Mouse (Mus musculus) C2C12 (cell line): ENCODE results near the gene Wwox. TPM values are rescaled to one million over a fixed set of nuclear protein-coding genes. Genes with fewer than 3 reads are reported as not detected.

Experiments
- H3K27me3 ChIP-seq: one replicate; pipeline ENCODE4 v1.6.1; 2011; ENCODE audit not compliant: control insufficient read depth, insufficient read depth, insufficient read length
- H3K36me3 ChIP-seq: one replicate; pipeline ENCODE4 v1.6.1; 2011; ENCODE audit not compliant: control insufficient read depth, insufficient read depth
- H3K4me3 ChIP-seq: one replicate; pipeline ENCODE4 v1.5.1; 2011; ENCODE audit warnings: mild to moderate bottlenecking, control low read depth; ENCODE audit not compliant: poor library complexity, insufficient read depth, severe bottlenecking
- H3K79me2 ChIP-seq: one replicate; pipeline ENCODE4 v1.6.1; 2011; ENCODE audit not compliant: control insufficient read depth, insufficient read depth
- H3K79me3 ChIP-seq: one replicate; pipeline ENCODE4 v1.6.1; 2011; ENCODE audit warnings: low read depth, control low read depth
- H3ac ChIP-seq: one replicate; pipeline ENCODE3; 2011; ENCODE audit warnings: low read depth; ENCODE audit not compliant: control insufficient read depth, insufficient read length
- CEBPB ChIP-seq: IDR thresholded peaks from one replicate; pipeline ENCODE4 v1.6.1; 2011; ENCODE audit warnings: low read depth, mild to moderate bottlenecking, control low read depth, moderate library complexity
- CTCF ChIP-seq: IDR thresholded peaks from one replicate; pipeline ENCODE4 v1.5.1; 2011; ENCODE audit not compliant: control insufficient read depth, insufficient read depth, insufficient read length
- FOSL1 ChIP-seq: IDR thresholded peaks from one replicate; pipeline ENCODE4 v1.8.0; 2011; ENCODE audit warnings: mild to moderate bottlenecking, low read length; ENCODE audit not compliant: poor library complexity, insufficient read depth, severe bottlenecking
- MAX ChIP-seq: IDR thresholded peaks from one replicate; pipeline ENCODE4 v1.6.1; 2011; ENCODE audit warnings: mild to moderate bottlenecking, control low read depth
- MYOD1 ChIP-seq: IDR thresholded peaks from one replicate; pipeline ENCODE4 v1.6.1; 2011; ENCODE audit warnings: low read depth; ENCODE audit not compliant: control insufficient read depth, insufficient read length
- MYOG ChIP-seq: IDR thresholded peaks from one replicate; pipeline ENCODE4 v1.6.1; 2011; ENCODE audit not compliant: control insufficient read depth, insufficient read length; ENCODE audit errors: extremely low read depth
- USF1 ChIP-seq: IDR thresholded peaks from one replicate; pipeline ENCODE4 v1.6.1; 2011; ENCODE audit warnings: low read depth, mild to moderate bottlenecking, control low read depth, moderate library complexity
- polyA plus RNA-seq: library from polyadenylated mRNA; unstranded; fragments of >200 nt; fragmentation: generic; extraction: Trizol; gene quantifications from one replicate; pipeline ENCODE4 v1.2.1, GENCODE M21; 2012; ENCODE audit warnings: missing spikeins

Wwox gene
- polyA plus RNA-seq, 1 experiment, result 3.7 TPM

DNA sequence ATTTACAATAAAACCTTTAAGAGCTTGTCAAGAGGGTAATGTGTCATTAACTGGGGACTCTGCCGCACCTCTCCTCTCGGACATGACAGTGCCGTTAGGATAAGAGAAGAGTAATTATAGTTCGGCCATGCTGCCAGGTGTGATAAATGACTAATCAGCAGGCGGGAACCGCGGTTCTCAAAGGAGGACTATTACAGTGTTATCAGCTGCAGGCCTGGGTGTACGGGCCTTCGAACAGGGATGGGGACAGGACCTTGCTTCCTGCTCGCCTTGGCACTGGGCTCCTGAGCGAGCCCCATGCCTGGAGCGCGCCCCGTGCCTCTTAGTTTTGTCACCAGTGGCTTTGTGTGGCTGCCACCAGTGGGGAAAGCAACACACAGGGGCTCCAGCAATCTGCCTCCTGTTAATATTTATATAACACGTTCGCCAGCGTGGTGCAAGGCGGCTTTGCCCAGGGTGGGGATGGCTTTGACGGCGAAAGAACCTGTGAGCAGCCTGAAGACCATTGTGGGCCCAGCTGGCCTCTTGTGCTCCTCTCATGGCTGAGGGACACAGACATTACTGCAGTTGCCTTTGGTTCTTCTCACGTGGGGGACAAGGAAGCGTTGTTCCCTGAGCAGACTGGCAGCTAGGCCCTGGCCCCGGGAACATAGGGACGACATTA is 711.1 kb downstream of the Wwox start:
- no peak overlapping the region for H3K4me3 ChIP-seq
- TF ChIP-seq MYOD1 (no peak), MYOG (no peak), MAX (no peak), CTCF (no peak), USF1 (no peak), FOSL1 (no peak), CEBPB (no peak)
- no peaks in the 10 kb centered on the region for H3K36me3 ChIP-seq
- no peak overlapping the region for H3ac ChIP-seq
- H3K79me3 ChIP-seq, result no peaks in the 10 kb centered on the region
- H3K27me3 ChIP-seq, result no peaks in the 10 kb centered on the region
- no peaks in the 10 kb centered on the region for H3K79me2 ChIP-seq

DNA sequence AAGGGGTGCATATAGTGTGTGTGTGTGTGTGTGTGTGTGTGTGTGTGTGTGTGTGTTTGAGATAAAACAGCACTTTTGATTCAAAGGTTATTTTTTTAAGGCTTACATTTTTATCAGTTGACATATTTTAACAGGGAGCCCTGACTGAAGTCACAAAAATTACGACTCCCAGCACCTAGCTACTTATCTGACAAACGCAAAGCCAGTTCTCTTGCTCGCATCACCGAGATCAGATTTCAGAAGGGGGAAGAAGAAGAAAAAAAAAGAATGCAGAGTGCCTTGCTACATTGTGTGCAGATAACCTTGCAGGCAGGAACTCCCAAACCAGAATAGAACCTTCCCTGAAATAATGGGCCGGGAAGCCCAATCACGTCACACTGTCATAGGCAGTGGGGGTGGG is 712.0 kb downstream of the Wwox start:
- H3K79me3 ChIP-seq, result no peaks in the 10 kb centered on the region
- TF ChIP-seq CEBPB (no peak), MYOD1 (no peak)
- H3K79me2 ChIP-seq, result no peaks in the 10 kb centered on the region
- no peaks in the 10 kb centered on the region for H3K36me3 ChIP-seq
- no peak overlapping the region for H3K4me3 ChIP-seq
- no peaks in the 10 kb centered on the region for H3K27me3 ChIP-seq
- no peak overlapping the region for H3ac ChIP-seq

DNA sequence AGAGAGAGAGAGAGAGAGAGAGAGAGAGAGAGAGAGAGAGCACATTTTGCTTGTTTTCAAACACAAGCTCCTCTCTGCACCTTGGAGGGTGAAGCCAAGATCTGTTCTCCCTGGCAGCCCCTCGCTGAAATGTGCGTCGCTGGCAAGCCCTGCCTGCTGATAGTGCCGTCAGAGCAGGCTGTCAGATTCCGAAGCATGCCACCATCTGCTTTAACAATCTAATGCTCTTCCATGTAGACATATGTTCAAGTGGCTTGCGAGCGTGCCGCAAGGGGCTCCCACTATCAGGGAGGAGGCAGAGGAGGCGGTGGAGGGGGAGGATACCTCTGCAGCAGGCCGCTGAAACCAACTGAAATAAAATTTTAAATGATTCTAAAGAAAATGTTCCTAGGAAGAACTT is 714.6 kb downstream of the Wwox start:
- H3K36me3 ChIP-seq, result no peaks in the 10 kb centered on the region

GRCm38 (mm10) chr8:115156142-115156541 is 716.7 kb downstream of the Wwox start:
- Histone ChIP-seq H3K79me3 (no peaks in the 10 kb centered on the region), H3ac (no peak overlapping the region), H3K79me2 (no peaks in the 10 kb centered on the region), H3K36me3 (no peaks in the 10 kb centered on the region), H3K4me3 (no peak overlapping the region), H3K27me3 (no peaks in the 10 kb centered on the region)
- TF ChIP-seq CEBPB (no peak), MAX (no peak), CTCF (no peak)

More for the DNA sequence above, 714.6 kb downstream of the Wwox start:
- TF ChIP-seq CTCF (no peak), FOSL1 (no peak), MYOD1 (no peak), CEBPB (no peak), USF1 (no peak), MAX (no peak), MYOG (no peak)
- Histone ChIP-seq H3K79me3 (no peaks in the 10 kb centered on the region), H3K79me2 (no peaks in the 10 kb centered on the region), H3K27me3 (no peaks in the 10 kb centered on the region), H3ac (no peak overlapping the region), H3K4me3 (no peak overlapping the region)

DNA sequence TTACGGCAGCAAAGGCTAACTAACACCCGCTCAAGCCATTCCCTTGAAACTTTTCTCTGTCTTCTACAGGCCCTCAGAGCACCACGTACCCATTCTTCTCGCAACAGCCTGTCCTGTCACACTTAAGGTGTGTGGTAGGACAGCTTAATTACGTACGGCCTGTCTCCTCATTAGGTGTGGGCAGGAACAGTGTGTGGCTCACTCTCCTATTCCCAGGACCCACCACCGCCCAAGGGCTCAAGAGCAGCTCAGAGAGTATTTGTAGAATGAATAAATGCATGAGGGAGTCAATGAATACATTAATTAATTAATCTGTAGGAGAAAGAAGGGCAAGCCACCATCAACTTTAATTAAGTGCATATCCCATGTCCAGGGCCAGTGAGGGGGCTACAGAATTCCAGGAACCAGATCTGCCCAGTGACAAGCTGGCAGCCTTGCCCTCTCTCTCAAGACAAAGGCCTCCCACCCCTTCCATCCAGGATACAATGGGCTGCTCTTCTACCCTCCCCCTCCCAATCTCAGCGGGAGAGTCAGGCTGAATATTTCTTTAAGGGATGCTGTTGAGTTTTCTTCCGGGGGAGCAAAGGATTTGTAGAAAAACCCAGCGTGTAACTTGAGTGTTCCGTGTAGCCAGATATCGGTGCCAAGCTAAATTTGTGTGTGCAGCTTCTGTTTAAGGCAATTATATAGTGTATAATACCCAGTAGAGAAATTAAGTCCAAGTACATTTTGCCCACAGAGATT is 718.7 kb downstream of the Wwox start:
- Histone ChIP-seq H3K4me3 (no peak overlapping the region), H3K79me2 (no peaks in the 10 kb centered on the region), H3K36me3 (no peaks in the 10 kb centered on the region), H3ac (no peak overlapping the region), H3K79me3 (no peaks in the 10 kb centered on the region), H3K27me3 (no peaks in the 10 kb centered on the region)
- TF ChIP-seq MAX (no peak), MYOD1 (no peak), CTCF (no peak), FOSL1 (no peak), MYOG (no peak), USF1 (no peak), CEBPB (no peak)

DNA sequence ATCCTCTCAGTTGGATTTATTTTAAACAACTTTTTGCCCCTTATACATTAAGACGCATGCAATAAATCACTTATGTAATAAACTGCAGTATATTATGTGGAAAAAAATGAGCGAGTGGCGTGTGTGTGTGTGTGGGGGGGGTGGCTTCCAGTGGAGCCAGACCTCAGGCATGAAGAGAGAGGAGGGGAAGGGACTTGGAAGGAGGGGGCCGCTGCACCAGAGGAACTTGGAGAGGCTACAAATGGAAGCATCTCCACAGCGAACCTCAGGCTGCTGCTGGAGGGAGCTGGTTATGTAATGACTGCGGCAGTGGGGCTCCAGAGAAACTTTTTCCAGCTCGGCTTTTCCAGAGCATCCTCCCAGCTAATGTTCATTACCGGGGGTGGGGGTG is 719.3 kb downstream of the Wwox start:
- Histone ChIP-seq H3K4me3 (no peak overlapping the region), H3K27me3 (no peaks in the 10 kb centered on the region), H3K79me2 (no peaks in the 10 kb centered on the region), H3K79me3 (no peaks in the 10 kb centered on the region), H3ac (no peak overlapping the region), H3K36me3 (no peaks in the 10 kb centered on the region)
- TF ChIP-seq FOSL1 (no peak), MYOD1 (no peak), CEBPB (no peak), MYOG (no peak), USF1 (no peak), CTCF (no peak), MAX (no peak)
